Mouse (Mus musculus) embryonic facial prominence, embryonic 15.5 days (tissue): Measurements from ENCODE around the gene Abca17. TPM values are rescaled to one million over a fixed set of nuclear protein-coding genes. Genes with fewer than 3 reads are reported as not detected.

ENCODE experiments used
- ATAC-seq: fragments of 200-750 bp; cut with Nextera tagmentation; 2 replicates; pipeline ENCODE4 v1.8.0; 2017; ENCODE audit warnings: low read depth, moderate TSS enrichment; ENCODE audit not compliant: insufficient number of reproducible peaks, low FRiP score, low TSS enrichment
- H3K27ac ChIP-seq: fragments of 300-500 bp; sonication (generic); replicated peaks from 2 replicates; pipeline ENCODE4 v1.5.1; 2015; ENCODE audit warnings: mild to moderate bottlenecking, inconsistent platforms
- H3K27me3 ChIP-seq: fragments of 300-500 bp; sonication (generic); 2 replicates; pipeline ENCODE4 v1.6.1; 2015; ENCODE audit warnings: inconsistent platforms
- H3K36me3 ChIP-seq: fragments of 300-500 bp; sonication (generic); 2 replicates; pipeline ENCODE4 v1.6.1; 2015; ENCODE audit warnings: mild to moderate bottlenecking, inconsistent platforms
- H3K4me1 ChIP-seq: fragments of 300-500 bp; sonication (generic); 2 replicates; pipeline ENCODE4 v1.6.1; 2015; ENCODE audit warnings: inconsistent platforms
- H3K4me2 ChIP-seq: fragments of 300-500 bp; sonication (generic); replicated peaks from 2 replicates; pipeline ENCODE4 v1.6.1; 2015; ENCODE audit warnings: mild to moderate bottlenecking, inconsistent platforms
- H3K4me3 ChIP-seq: fragments of 300-500 bp; sonication (generic); replicated peaks from 2 replicates; pipeline ENCODE4 v1.5.1; 2015; ENCODE audit warnings: mild to moderate bottlenecking, inconsistent platforms
- H3K9ac ChIP-seq: fragments of 300-500 bp; sonication (generic); 2 replicates; pipeline ENCODE4 v1.6.1; 2015; ENCODE audit warnings: inconsistent platforms
- H3K9me3 ChIP-seq: fragments of 300-500 bp; sonication (generic); replicated peaks from 2 replicates; pipeline ENCODE4 v1.6.1; 2016; ENCODE audit warnings: inconsistent platforms
- WGBS: fragments of 180-500 bp; shearing (Covaris S2); methylation state at CpG from one replicate; pipeline ENCODE4 v1.1.7; 2015; 5-methylcytosine and 5-hydroxymethylcytosine counted together
- polyA plus RNA-seq: library from polyadenylated mRNA; unstranded; fragments of >200 nt; fragmentation: Nextera tagmentation; extraction: Ambion mirVana; gene quantifications from 2 replicates; pipeline ENCODE4 v1.2.1, GENCODE M21; 2015

Gene Abca17
- not detected in 2 replicates for polyA plus RNA-seq

- H3K4me2 ChIP-seq: peak within 1 kb of the TSS; percentile 96
- H3K27me3 ChIP-seq: peaks cover 19% of the 10 kb centered on the region
- no peaks in the 10 kb centered on the region for H3K36me3 ChIP-seq
- peak within 1 kb of the TSS; percentile 78 for H3K4me3 ChIP-seq
- H3K27ac ChIP-seq: no peak within 1 kb of the TSS
- no peaks in the 10 kb centered on the region for H3K9me3 ChIP-seq
- WGBS: 3% methylated on average over 42 of the region's 42 CpGs
- ATAC-seq: no peak
- peak within 1 kb of the TSS; percentile 64 for H3K9ac ChIP-seq
- H3K4me1 ChIP-seq: peaks cover 19% of the 10 kb centered on the region
Measured at GRCm38 (mm10) chr17:24350926-24351759, at the start of gene Abca17. Abca17 (minus strand) TSS chr17:24351068.

DNA sequence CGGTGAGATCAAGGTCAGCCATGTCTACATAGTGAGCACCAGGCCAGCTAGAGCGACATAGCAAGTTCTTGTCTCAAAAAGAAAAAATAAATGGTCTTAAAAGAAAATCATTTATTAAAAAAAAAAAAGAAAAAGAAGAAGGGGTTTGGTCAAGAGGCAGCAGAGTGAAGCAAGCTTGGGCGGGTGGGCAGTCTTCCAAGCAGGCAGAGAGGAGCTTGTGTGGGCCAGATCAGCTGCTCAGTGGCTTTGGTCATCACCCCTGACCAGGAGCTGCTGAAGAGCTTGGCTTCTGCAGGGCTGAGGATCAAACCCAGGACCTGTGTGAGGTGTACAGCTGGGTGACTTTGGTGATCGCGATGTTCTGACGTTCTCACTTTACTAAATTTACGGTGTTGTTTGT, 43.6 kb upstream of the Abca17 start:
- Histone ChIP-seq H3K9me3 (no peaks in the 10 kb centered on the region), H3K27me3 (no peaks in the 10 kb centered on the region), H3K9ac (no peak overlapping the region), H3K4me3 (no peak overlapping the region), H3K4me1 (no peaks in the 10 kb centered on the region), H3K27ac (no peak overlapping the region), H3K4me2 (no peak overlapping the region), H3K36me3 (no peaks in the 10 kb centered on the region; the same call in 1 of the 2 replicates)
- no peak for ATAC-seq
- 83% methylated on average over 7 of the region's 7 CpGs for WGBS

- Histone ChIP-seq H3K4me3 (no peak overlapping the region), H3K36me3 (no peaks in the 10 kb centered on the region; the same call in 1 of the 2 replicates), H3K9ac (no peak overlapping the region), H3K4me2 (no peak overlapping the region), H3K4me1 (no peaks in the 10 kb centered on the region), H3K27ac (no peak overlapping the region), H3K27me3 (no peaks in the 10 kb centered on the region), H3K9me3 (no peaks in the 10 kb centered on the region)
- peak; percentile 54; the same call in 1 of the 2 replicates for ATAC-seq
- 21% methylated on average over 4 of the region's 4 CpGs for WGBS
Measured at GRCm38 (mm10) chr17:24393527-24393926, 42.7 kb upstream of the Abca17 start.

GRCm38 (mm10) chr17:24391149-24391548, 40.3 kb upstream of the Abca17 start:
- Histone ChIP-seq H3K9ac (no peak overlapping the region), H3K9me3 (no peaks in the 10 kb centered on the region), H3K27me3 (no peaks in the 10 kb centered on the region), H3K36me3 (no peaks in the 10 kb centered on the region; the same call in 1 of the 2 replicates), H3K4me1 (no peaks in the 10 kb centered on the region), H3K4me3 (no peak overlapping the region), H3K4me2 (no peak overlapping the region), H3K27ac (no peak overlapping the region)
- WGBS: 64% methylated on average over 8 of the region's 8 CpGs
- no peak for ATAC-seq

DNA sequence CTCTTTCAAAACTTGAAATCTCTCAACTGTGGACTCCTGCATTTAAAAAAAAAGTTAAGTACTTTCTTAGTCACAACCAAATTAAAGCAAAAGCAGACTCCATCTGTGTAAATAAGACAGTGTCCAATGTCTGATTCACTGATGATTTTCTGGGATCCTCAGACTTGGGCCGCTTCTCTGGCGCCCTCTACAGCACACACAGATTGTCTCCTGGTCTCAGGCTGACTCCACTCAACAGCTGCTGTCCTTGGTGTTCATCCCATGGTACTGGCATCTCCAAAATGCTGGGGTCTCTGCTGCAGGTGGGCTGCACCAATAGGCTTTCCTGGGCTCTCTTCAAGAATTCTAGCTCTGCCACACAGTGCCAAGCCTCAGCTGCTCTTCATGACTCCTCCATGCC, 39.0 kb upstream of the Abca17 start:
- Histone ChIP-seq H3K4me3 (no peak overlapping the region), H3K36me3 (peaks cover 4% of the 10 kb centered on the region), H3K9me3 (no peaks in the 10 kb centered on the region), H3K4me2 (no peak overlapping the region), H3K27ac (no peak overlapping the region), H3K27me3 (no peaks in the 10 kb centered on the region), H3K9ac (no peak overlapping the region), H3K4me1 (no peaks in the 10 kb centered on the region)
- ATAC-seq: no peak
- 5% methylated on average over 2 of the region's 2 CpGs for WGBS

- H3K4me3 ChIP-seq: no peak overlapping the region
- WGBS: 86% methylated on average over 5 of the region's 5 CpGs
- no peaks in the 10 kb centered on the region for H3K27me3 ChIP-seq
- no peaks in the 10 kb centered on the region for H3K9me3 ChIP-seq
- H3K36me3 ChIP-seq: peaks cover 4% of the 10 kb centered on the region
- H3K27ac ChIP-seq: no peak overlapping the region
- no peak for ATAC-seq
- H3K4me2 ChIP-seq: no peak overlapping the region
- no peaks in the 10 kb centered on the region for H3K4me1 ChIP-seq
- H3K9ac ChIP-seq: no peak overlapping the region
Measured at GRCm38 (mm10) chr17:24388711-24389110, 37.8 kb upstream of the Abca17 start.

DNA sequence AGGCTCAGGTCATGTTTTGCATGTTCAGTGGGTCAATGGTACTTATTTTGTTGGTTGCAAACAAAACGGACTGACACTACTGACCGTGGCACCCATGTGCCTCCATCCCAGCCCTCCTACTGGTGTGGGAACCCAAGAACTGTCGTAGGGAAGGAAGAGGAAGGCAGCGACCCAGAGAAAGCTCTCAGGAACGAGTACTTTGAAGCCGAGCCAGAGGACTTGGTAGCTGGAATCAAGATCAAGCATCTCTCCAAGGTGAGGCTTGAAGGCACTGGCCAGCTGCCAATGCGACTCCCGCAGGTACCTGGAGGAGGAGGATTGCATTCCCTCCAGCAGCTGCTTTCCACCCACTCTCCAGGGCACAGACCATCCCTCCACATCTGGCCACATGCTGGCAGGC, 32.9 kb upstream of the Abca17 start:
- no peak for ATAC-seq
- Histone ChIP-seq H3K27me3 (no peaks in the 10 kb centered on the region), H3K4me1 (no peaks in the 10 kb centered on the region), H3K27ac (no peak overlapping the region), H3K9me3 (no peaks in the 10 kb centered on the region), H3K36me3 (peaks cover 6% of the 10 kb centered on the region; the same call in 1 of the 2 replicates), H3K9ac (no peak overlapping the region), H3K4me3 (no peak overlapping the region), H3K4me2 (no peak overlapping the region)
- 72% methylated on average over 8 of the region's 8 CpGs for WGBS

DNA sequence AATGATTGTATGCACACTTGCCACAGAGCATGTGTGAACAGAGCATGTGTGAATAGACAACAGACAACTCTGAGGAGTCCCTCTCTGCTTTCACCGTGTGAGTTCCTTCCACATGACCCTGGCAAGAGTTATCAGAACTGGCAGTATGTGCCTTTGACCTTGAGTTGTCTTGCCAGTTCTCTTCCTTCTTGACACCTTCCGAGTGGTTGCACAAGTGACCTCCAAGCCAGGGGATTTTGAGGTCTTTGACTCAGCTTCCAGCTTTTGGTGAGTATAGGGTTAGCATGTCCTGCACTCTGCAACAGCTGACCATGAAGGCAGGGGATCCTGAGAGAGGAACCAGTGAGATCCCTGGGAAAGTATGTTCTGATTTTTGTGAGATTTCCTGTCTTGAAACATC, 27.6 kb upstream of the Abca17 start:
- no peaks in the 10 kb centered on the region for H3K9me3 ChIP-seq
- no peak for ATAC-seq

GRCm38 (mm10) chr17:24375886-24376285, 25.0 kb upstream of the Abca17 start:
- 91% methylated on average over 6 of the region's 6 CpGs for WGBS
- no peak overlapping the region for H3K27ac ChIP-seq
- ATAC-seq: no peak
- no peaks in the 10 kb centered on the region for H3K9me3 ChIP-seq
- no peaks in the 10 kb centered on the region for H3K27me3 ChIP-seq
- H3K4me2 ChIP-seq: no peak overlapping the region
- no peaks in the 10 kb centered on the region for H3K4me1 ChIP-seq
- no peak overlapping the region for H3K9ac ChIP-seq
- H3K4me3 ChIP-seq: no peak overlapping the region
- H3K36me3 ChIP-seq: peaks cover 6% of the 10 kb centered on the region; the same call in 1 of the 2 replicates

More for the DNA sequence above, 27.6 kb upstream of the Abca17 start:
- H3K4me3 ChIP-seq: no peak overlapping the region
- H3K27me3 ChIP-seq: no peaks in the 10 kb centered on the region
- H3K9ac ChIP-seq: no peak overlapping the region
- H3K27ac ChIP-seq: no peak overlapping the region
- H3K4me1 ChIP-seq: no peaks in the 10 kb centered on the region
- 81% methylated on average over 2 of the region's 2 CpGs for WGBS
- H3K36me3 ChIP-seq: peaks cover 9% of the 10 kb centered on the region; the same call in 1 of the 2 replicates
- no peak overlapping the region for H3K4me2 ChIP-seq

- Histone ChIP-seq H3K9ac (no peak overlapping the region), H3K27me3 (no peaks in the 10 kb centered on the region), H3K27ac (no peak overlapping the region), H3K4me1 (no peaks in the 10 kb centered on the region), H3K4me3 (no peak overlapping the region), H3K36me3 (peaks cover 6% of the 10 kb centered on the region; the same call in 1 of the 2 replicates), H3K4me2 (no peak overlapping the region), H3K9me3 (no peaks in the 10 kb centered on the region)
- no peak for ATAC-seq
- WGBS: 66% methylated on average over 5 of the region's 5 CpGs
Measured at GRCm38 (mm10) chr17:24375094-24375712, 24.3 kb upstream of the Abca17 start.

DNA sequence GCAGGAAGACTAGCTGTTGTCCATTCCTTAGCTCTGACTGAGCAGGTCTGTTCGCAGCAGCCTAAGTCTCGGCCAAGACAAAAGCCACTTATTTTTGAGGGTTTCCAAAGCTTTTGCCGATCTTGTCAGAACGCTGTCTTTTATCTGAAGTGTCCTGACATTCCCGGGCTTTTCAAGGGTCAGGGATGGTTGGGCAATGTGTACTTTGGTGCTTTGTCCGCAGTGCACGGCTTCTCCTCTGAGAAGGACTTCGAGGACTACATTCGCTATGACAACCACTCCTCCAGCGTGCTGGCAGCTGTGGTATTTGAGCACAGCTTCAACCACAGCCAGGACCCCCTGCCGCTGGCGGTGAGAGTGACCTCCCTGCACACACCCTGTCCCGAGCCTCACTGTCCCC, 15.0 kb upstream of the Abca17 start:
- Histone ChIP-seq H3K36me3 (peaks cover 10% of the 10 kb centered on the region; the same call in 1 of the 2 replicates), H3K4me1 (no peaks in the 10 kb centered on the region), H3K4me2 (no peak overlapping the region), H3K9me3 (no peaks in the 10 kb centered on the region), H3K4me3 (no peak overlapping the region), H3K27ac (no peak overlapping the region), H3K9ac (no peak overlapping the region), H3K27me3 (no peaks in the 10 kb centered on the region)
- ATAC-seq: no peak
- 60% methylated on average over 13 of the region's 13 CpGs for WGBS
